Mouse (Mus musculus) monocyte, adult 5-6 weeks (primary cell): ENCODE data around the gene Dntt. TPM values are rescaled to one million over a fixed set of nuclear protein-coding genes. Genes with fewer than 3 reads are reported as not detected.

Experiments used
- ATAC-seq: fragments of 153-309, 156-312 bp; replicated peaks from 2 replicates; pipeline ENCODE4 v1.8.0; 2017; ENCODE audit warnings: mild to moderate bottlenecking; ENCODE audit not compliant: low TSS enrichment, insufficient number of reproducible peaks, severe bottlenecking, poor library complexity, low FRiP score
- total RNA-seq: library from RNA; stranded (forward); fragments of 200-1000, 200-491, 200-594 nt; gene quantifications from 3 replicates; pipeline ENCODE4 v1.2.3, GENCODE M21; 2017

Dntt gene
- total RNA-seq, 1 experiment from 2014 or later = not detected

DNA sequence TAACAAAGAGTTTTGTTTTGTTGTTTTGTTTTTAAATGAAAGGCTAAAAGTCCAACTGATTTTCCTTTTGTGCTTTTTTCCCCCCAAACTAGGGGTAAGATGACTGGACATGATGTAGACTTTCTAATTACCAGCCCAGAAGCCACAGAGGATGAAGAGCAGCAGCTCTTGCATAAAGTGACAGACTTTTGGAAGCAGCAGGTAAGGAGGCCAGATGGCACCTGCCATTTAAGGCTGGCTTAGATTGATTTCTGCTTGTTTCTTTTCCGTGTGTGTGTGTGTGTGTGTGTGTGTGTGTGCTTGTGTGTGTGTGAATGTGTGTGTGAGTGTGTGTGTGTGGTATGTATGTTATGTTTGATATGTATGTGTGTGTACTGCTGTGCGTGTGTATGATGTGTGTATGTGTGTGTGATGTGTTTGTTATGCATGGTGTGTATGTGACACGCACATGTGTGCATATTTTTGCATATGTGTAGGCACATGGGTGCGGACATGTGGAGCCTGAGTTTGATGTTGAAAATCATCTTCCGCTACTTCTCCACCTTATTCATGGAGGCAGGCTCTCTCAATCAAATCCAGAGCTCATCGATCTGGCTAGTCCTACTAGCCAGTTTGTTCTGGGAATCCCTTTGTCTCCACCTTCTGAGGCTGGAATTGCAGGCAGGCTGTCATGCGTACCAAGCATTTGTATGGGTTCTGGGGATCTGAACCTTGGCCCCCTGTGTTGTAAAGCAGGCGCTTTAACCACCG is 18.5 kb downstream of the Dntt start:
- no peak for ATAC-seq

DNA sequence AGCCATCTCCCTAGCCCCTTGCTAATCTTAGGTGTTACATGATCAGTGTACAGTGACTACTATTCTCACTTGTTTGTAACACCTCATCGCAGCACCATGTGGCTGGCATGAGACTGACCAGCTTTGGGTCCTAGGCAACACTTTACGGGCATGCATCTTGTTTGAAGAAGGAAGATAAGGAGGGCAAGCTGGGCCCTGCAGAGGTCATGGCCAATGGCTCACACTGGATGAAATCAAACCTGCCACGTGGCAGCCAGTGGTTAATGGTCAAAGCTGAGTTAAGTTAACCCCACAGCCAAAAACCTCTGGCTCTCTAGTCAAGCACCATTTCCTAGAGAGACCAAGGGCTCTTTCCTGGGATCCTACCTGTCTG is 19.1 kb downstream of the Dntt start:
- no peak for ATAC-seq

DNA sequence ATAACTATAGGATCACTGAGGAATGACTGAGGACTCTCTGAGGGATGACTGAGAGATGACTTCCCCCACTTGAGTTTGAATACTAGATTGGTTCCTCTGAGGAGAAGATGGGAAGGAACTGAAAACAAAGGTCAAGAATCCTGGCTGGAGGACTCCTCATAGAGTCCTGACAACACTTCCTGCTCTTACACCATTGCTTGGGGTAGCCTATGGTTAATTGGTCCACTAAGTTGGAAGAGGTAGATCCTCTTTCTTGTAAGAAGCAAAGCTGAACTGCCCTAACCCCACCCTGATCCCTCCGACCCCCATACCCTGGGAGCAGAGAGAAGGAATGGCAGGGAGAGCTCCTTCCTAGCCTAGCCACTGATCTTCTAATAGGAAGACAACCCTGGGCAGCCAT is 22.6 kb downstream of the Dntt start:
- no peak for ATAC-seq

DNA sequence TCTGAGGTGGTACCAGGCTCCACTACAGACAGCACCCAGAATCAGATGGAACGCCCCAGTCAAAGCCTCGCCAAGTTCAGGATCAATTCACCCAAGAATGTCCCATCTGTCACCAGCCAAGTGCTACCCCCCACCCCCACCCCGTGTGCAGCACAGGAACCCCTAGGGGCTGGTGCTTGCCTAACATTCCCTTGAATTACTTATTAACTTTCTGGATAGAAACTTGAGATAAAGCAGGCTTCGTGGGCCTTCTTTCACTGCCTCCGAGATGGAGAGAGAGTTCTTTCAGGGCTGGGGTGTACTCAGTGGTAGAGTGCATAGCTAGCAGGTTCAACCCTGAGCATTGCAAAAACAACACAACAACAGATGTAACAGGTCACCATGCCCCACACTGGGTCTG is 23.2 kb downstream of the Dntt start:
- ATAC-seq = no peak

DNA sequence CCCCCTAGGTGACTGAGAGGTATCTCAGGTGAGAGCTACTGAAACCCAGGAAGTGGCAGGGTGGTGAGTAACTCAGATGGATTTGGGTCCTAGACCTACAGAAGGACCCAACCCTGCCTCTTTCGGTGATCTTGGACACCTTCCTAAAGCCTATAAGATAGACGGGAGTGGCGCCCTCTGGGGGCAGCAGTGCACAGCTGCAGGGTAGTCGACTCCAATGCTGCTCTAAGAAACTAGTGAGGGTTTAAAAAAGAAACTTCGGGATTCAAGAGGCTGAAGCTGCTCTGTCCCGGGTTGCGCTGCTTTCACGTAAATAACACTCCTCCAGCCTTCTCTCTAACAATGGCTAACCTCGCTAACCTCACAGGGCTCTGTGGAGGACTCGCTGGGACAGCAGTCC is 24.5 kb downstream of the Dntt start:
- no peak; the same call in 1 of the 2 replicates for ATAC-seq

DNA sequence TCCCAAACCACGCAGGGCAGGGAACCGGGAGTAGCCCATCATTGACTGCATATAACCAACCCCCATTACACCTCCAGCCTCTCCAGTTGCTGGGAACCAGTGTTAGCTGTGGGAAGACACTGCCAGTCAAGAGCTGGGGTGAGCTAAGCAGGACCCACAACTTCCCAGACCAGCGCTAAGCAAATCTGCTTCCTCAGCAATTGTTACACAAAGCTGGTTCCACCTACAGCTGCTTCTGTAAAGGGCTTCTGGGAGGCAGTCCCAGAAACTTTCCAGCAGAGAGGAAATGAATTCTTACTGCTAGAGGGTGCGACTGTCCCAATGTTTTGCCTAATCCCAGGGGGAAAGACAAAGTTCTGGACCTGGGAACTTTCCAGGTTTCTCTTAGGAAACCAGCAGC is 25.6 kb downstream of the Dntt start:
- no peak for ATAC-seq

DNA sequence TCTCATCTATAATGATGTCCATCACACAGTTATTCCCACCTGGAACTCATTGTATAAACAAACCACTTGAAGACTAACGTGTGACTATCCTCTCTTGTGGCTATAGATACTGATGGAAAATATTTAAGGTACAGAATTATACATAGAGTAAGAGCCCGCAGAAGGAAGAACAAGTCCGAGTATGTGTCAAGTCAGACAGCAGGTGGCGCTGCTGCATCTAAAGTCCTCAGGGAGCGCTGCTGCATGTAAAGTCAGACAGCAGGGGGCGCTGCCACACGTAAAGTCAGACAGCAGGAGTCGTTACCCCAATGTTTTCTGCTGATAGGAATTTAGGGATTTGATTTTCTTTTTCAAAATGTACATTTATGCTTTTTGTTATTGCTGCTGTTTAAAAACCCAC is 42.4 kb downstream of the Dntt start:
- peak; percentile 91 for ATAC-seq

DNA sequence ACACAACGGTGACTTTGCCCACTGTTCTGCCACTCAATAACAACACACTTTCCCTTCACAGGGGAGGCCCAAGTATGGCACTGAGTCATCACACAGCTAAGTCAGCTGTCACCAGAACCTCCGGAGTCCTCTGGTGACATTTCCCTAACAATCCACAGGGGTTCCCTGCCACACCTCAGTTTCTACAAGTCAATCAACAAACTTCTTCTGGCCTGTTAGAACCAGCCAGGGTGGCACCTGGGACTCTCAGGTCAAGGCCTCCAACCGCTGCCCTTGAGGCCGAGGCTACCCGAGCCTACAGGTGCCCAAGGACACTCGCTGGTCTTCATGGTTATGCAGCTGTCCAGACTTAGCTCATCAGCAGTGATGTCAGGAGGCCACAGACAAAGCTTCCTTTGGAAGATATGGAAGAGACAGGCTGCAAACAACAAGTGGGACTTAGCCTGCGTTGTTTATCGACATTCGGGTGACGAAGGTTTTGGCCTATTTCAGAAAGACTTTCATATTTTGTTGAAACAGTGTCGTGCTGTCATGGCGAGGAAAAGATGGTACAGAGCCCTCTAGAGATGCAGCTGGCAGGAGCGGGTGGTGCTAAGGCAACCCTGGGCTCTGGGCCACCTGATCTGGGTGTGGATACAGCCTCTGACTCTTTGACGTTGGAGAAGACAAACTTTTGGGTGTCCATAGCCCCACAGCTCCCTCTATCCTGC is 44.8 kb downstream of the Dntt start:
- ATAC-seq = no peak

DNA sequence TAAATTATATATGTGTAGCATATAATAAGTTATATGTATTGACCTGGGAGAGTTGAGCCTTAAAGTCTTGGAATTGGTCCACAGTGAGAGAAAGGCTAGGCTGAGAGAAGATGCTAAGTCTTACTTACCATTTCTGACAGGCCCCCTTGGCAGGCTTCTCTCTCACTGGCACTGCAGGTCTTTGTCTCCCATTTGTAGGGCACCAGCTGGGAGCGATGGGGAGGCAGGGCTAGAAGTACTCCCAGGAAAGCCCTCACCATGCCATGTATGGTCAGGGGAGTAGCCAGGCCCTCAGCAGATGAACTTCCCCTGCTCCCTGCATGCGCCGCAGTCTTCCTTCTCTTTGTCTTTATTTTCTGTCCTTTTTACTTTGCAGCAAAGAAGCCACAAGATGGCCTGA is 47.8 kb downstream of the Dntt start, which contains the start of gene Opalin:
Opalin (minus strand) TSS at position 208 of the 400 bp plus-strand sequence.
- ATAC-seq = no peak

DNA sequence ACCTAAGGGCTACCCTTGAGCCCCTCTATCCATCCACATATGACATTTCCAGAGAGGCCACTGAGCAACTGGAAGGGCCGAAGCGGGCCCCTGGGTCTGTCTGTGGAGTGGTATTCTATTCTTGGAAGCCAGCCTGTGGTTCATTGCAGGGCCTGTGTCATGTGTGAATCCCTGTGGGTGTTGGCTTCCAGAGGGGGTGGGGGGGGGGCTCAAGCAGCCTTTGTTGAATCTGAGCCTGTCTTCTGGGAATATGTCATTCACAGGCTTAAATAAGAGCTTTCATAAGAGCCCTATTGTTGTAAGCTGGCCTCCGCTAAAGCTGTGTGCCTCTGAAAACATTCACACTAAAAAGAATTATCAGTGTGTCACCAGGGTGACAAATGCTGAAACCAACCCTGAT is 52.5 kb downstream of the Dntt start:
- ATAC-seq = no peak

DNA sequence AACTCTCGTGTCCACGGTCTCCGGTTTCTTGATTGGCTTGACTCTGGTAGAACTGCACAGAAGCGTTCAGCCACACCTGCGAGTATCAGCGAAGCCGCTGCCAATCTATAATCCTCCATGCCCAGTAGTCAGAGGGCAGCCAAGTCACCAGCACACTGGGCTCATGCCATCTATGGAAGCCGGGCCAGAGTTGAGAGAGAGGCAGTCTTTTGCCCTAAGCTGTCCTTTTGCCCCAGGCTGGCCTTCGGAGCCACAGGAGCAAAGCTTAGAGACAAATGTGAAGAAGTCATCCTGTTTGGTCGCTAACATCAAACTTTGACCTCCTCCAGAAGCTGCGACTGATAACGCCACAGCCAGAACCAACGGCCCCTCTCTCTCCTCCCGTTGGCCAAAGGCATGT is 54.6 kb downstream of the Dntt start:
- ATAC-seq = no peak

DNA sequence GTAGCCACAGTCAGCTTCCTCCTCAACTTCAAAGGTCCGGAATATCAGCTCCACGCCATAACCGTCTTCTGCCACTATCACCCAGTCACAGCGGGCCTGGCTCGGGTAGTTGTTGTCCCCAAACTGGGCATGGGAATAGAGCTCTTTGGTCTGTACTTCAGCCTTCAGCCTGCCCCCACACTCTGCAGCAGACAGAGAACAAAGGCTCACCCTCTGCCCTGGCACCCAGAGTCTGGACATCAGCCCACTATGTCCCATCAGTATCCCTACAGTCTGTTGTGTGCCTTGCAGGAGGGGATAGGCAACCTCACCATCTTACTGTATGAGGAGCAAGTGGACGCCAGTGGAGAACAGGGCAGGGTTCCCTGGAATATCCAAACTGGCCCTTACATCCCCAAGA is 57.2 kb downstream of the Dntt start:
- no peak for ATAC-seq

DNA sequence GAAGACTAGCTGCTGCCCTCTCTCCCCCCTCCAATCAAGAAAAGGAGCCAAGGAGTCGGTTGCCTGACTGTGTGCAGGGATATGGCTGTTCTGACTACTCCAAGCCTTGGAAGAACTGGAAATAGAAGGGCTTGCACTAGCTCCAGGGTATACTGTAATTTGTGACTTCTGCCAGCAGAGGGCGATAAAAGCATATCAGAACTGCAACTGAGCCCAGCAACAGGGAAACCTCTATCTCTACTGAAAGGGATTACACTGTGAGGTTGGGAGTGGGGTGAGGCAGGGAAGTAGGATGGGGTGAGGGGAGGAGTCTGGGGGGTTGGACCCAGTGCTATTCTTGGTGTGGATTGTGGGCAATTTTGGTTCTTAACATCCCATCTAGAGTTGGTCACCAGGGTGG is 57.6 kb downstream of the Dntt start:
- peak; percentile 60 for ATAC-seq

DNA sequence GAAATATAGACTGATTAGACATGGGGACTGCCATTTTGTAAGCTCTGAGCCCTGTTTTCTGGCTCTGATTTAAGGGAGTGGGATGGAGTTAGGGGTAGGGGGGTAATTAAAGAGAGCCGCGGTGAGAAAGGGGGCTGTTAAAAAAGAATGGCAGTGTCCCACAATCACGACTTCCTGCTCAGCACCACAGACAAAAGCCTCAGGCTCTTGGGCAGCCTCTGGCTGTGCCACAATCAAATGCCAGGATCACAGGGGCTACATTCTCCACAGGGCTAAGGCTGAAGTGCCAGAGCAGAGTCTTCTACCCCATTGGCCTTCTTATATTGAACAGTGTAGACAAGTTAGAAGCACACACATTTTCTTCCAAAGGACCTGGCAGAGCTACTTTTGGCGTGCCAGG is 58.8 kb downstream of the Dntt start:
- ATAC-seq = no peak

DNA sequence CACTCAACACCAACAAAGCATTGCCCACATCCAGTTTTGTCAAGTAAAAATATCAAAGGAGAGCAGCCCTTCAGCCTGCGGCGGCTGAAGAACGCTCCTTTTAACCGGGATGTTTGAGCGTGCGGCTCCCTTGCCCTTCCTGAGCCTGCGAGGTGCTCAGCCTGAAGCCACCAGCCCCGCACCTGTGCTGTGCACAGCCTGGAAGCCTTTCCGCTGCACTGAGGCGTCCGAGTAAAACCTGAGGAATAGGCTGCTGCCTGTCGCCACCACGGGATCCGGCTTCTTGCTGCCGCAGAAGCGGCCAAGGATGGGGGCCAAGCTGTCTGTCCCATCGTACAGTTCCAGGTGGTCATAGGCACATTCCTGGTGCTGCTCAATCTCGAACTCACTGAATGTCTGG is 59.4 kb downstream of the Dntt start:
- ATAC-seq = no peak

DNA sequence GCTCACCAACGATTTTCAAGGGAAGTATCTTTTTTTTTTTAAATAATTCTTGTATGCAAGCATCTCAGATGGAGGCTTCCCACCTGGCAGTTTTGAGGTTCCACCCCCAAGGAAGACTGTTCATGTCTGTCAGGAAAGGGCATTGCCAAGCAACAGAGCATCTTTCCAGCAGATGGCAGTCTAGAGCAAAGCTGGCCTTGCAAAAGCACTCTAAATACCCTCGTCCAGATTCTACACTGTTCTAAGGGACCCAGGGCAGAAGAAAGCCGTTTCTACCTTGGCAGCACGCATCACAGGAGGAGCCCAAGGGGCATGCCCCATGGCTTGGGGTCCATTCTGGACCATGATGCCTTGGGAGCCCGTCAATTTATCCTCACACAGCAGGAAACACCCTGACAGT is 60.8 kb downstream of the Dntt start:
- no peak for ATAC-seq

DNA sequence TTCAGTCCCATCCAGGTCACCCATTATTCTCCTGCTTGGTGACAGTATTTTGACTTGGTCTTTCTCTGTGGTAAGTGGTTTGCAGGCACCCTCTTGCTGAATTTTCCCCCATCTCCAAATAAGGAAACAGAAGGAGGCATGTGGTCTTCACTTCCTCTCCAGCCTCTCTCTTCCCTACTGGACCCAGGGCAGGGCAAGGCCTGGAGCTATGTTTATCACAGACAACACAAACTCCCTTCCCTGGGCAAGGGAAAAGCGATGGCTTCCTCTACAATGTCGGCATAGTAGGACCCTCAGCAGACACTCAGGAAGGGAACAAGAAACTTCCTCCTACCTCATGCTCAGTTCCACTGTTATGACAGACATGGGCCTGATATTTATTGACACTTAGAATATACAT is 62.8 kb downstream of the Dntt start:
- ATAC-seq = no peak

DNA sequence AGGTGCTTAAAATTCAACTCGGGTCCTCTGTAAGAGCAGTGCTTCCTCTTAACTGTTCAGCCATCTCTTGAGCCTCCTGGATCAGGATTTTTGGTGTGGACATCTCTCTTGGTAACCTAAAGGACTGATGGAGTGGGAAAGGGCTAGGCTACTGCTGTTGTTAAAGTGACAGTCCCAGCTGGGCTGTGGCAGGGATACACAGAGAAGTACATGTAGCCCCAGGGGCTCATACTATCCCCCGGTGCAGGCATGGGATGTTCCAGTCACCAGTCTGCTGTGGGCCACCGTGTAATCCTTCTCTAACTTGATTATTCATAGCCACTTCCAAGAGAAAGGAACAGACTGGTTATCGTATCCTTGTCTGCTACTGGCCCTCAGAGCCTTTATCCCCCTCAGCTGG is 68.0 kb downstream of the Dntt start:
- ATAC-seq = no peak

DNA sequence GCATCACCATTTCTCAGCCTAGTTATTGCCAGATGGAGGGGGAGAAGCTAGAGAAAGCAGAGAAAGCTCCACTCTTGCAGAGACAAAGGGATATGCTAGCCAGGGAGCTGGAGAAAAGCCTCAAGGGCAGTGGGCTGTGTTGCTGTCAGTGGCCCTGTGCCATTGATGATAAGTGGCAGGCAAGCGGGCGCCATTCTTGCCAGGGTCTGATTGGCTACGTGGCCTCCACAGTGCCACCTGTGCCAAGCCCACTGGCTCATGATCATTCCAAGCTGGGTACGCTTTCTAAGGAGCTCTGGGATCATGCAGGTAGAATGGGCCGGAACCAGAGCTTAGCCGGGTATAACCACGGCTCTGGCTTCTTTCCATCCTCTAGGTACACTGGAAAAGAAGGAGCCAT is 71.8 kb downstream of the Dntt start:
- no peak for ATAC-seq

DNA sequence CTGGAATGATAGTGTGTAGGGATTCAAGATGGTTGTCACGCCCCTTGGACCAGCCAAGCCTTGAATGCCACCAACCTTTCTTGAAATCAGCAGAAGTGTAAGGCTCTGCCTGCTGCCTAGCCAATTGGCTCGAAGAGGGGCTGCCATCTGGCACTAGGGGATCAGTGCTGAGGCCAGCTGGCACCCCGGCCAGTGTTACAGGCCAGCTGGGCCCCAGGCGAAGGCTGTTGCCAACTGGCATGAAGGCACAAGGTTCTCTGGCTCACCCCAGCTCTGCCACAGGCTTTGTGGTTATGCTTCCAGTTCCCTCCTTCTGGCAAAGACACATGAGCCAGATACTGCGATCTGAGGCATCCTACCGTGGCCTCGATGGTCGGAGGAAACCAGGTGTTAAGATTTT is 72.3 kb downstream of the Dntt start:
- no peak for ATAC-seq
